Mouse (Mus musculus): Measurements from ENCODE around the gene Scarf2. TPM values are rescaled to one million over a fixed set of nuclear protein-coding genes. Genes with fewer than 3 reads are reported as not detected.

The Scarf2 gene
- total RNA-seq, 4 experiments from 2014 or later, result 4.1 to 4.3 (median 4.1) TPM

Other genes starting within 250 kb of the Scarf2 start
- 1 to 10 TPM in 2 of 4 experiments, under 1 TPM in 2; 0.48 to 1.6 (median 1.2) TPM for gene Lrrc74b, start 236.0 kb upstream of the Scarf2 start, total RNA-seq (2022)
- 1 to 10 TPM; 1.5 to 2.1 (median 1.7) TPM for gene P2rx6, start 235.4 kb upstream of the Scarf2 start, total RNA-seq (2022)
- gene Slc7a4, start 214.1 kb upstream of the Scarf2 start, total RNA-seq (2022), result 10 to 100 TPM; 77.9 to 89.9 (median 88.4) TPM
- gene Smpd4, start 177.9 kb upstream of the Scarf2 start, total RNA-seq (2022), result 10 to 100 TPM; 50.3 to 73.4 (median 70.3) TPM
- gene Ccdc74a, start 150.8 kb upstream of the Scarf2 start, total RNA-seq (2022), result 10 to 100 TPM; 28.4 to 32.1 (median 30.0) TPM
- 10 to 100 TPM; 66.4 to 74.0 (median 69.3) TPM for gene Med15, start 64.4 kb upstream of the Scarf2 start, total RNA-seq (2022)
- 100 to 1,000 TPM in 1 of 4 experiments, 10 to 100 TPM in 3; 82.2 to 105 (median 95.4) TPM for gene Klhl22, start 37.7 kb upstream of the Scarf2 start, total RNA-seq (2022)
- 1 to 10 TPM; 2.7 to 5.1 (median 3.8) TPM for gene B830017H08Rik, start 35.8 kb downstream of the Scarf2 start, total RNA-seq (2022)
- 10 to 100 TPM in 1 of 4 experiments, 1 to 10 TPM in 3; 6.5 to 13.3 (median 7.8) TPM for gene Car15, start 41.1 kb downstream of the Scarf2 start, total RNA-seq (2022)
- gene Gm20518, start 94.4 kb downstream of the Scarf2 start, total RNA-seq (2022), result 1 to 10 TPM; 1.1 to 1.3 (median 1.1) TPM
- gene Tssk1, start 96.9 kb downstream of the Scarf2 start, total RNA-seq (2022), result not detected
- gene Dgcr2, start 101.3 kb downstream of the Scarf2 start, total RNA-seq (2022), result 100 to 1,000 TPM in 2 of 4 experiments, 10 to 100 TPM in 2; 97.2 to 104 (median 101) TPM
- not detected for gene Tssk2, start 101.4 kb downstream of the Scarf2 start, total RNA-seq (2022)
- 10 to 100 TPM; 27.0 to 34.5 (median 32.0) TPM for gene Ess2, start 114.1 kb downstream of the Scarf2 start, total RNA-seq (2022)
- under 1 TPM in 1 of 4 experiments, not detected in 3; 0.52 TPM for gene Gsc2, start 117.8 kb downstream of the Scarf2 start, total RNA-seq (2022)
- gene Slc25a1, start 130.9 kb downstream of the Scarf2 start, total RNA-seq (2022), result 10 to 100 TPM; 37.6 to 52.4 (median 45.9) TPM
- gene Vpreb2, start 183.1 kb downstream of the Scarf2 start, total RNA-seq (2022), result under 1 TPM in 1 of 4 experiments, not detected in 3; 0.59 TPM